Mouse (Mus musculus) CD4-positive naive resting alpha-beta T cell, adult 57 days (primary cell): ENCODE results near the gene Sirpb1b. TPM values are rescaled to one million over a fixed set of nuclear protein-coding genes. Genes with fewer than 3 reads are reported as not detected.

Experiments
- total RNA-seq: library from RNA; stranded (reverse); gene quantifications from one replicate; pipeline ENCODE4 v1.2.4, GENCODE M21; 2023

Gene Sirpb1b
- 0.47 TPM for total RNA-seq

DNA sequence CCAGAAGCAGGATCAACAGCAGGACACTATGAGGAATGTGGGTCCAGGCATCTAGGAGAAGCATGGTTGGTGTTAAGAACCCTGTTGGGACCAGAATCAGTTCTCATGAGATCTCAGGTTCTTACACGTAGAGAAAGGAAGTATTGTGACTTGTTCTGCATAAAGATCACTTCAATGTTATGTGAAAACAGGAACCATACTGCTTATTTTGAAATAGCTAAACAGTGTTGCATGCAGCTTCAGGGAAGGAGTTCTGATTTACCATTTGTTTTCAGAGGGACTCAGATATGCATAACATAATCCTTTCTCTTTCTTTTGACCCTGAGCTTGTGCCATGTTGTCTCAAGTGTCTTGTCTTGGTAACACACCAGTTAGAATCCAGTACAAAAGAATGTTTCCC is at the start of gene Sirpb1b:
Sirpb1b (minus strand) TSS at position 179 of the 400 bp plus-strand sequence.

Other genes starting within 250 kb of the Sirpb1b start
- 1.0 TPM for gene Gm9733, start 242.8 kb downstream of the Sirpb1b start, total RNA-seq
- gene Sirpb1a, start 148.5 kb downstream of the Sirpb1b start, total RNA-seq: 0.68 TPM